Mouse (Mus musculus) small intestine, adult 2 months (tissue): ENCODE results near the gene Naa60.

Source experiments
- CTCF ChIP-seq: fragments of 200-500 bp; IDR thresholded peaks from 2 replicates; pipeline ENCODE4 v1.5.1; 2012; ENCODE audit warnings: low read depth, mild to moderate bottlenecking, control low read depth, inconsistent platforms, low read length, moderate library complexity, mixed read lengths; ENCODE audit not compliant: insufficient replicate concordance, insufficient read length; ENCODE audit errors: extremely low read depth
- POLR2A ChIP-seq: fragments of 200-500 bp; IDR thresholded peaks from 2 replicates; pipeline ENCODE4 v1.6.1; 2012; ENCODE audit warnings: low read depth, mild to moderate bottlenecking, control low read depth, inconsistent platforms, low read length, moderate library complexity

DNA sequence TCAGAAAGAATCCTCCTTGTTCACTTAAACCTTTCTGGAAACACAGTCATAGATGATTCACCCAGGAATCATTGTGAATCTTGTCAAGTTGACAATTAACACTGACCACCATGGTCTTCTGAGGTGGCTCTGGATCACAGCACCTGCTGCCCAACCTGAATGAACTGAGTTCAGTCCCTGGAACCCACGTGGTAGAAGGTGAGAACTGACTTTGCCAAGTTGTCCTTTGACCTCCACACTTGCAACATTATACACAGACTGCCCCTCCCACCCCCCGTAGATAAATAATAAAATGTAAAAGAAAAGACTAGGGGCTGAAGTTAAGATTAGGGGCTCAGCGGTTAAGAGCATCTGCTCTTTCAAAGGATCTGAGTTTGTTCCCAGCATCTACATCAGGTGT is 44.2 kb upstream of the Naa60 start:
- TF ChIP-seq CTCF (no peak), POLR2A (no peak)
